Comparison of ENCODE assay signal across 25 mouse cellular contexts in the genomic region with DNA sequence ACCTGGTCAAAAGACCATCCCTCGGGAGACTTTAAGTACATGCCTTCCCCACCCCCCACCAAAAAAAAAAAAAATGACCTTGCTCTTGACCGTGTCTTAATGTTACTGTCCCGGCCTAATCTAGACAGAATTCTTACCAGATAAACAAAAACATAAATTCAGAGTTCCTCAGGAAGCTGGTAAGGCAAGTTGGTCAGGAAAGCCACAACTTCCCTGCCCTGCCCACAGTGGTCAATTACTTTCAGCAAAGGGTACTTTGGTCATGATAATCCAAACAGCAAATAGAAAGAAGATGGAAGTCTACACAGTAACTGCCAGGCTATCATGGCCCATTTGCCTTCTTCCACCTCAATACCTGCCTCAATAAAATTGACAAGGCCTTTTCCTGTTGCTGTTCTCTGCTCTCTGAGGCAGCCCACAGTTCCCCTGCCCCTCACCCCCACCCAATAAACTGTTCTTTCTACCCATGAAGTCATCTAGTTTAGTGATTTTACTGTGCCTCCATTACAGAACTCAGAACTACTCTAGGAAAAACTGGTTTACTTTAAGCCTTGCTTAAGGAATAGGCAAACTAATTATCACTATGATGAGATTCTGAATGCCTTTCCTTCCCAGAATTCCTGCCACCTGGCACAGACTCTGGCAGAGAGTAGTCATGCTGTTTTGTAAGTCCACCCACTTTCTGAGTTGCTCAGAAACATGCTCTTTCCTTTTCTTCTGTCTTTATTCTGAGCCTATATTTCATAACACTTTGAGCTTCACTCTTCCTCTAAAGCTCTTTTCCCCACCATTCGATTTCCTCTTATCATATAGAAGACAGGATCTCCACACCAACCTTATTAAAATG.
DNase-seq lines count a peak whose midpoint lies in the region; TF ChIP-seq lines count a peak whose summit lies in the region.
"Had no signal": no experiment of that assay in that cellular context is flagged by ENCODE, and none has a peak within 500 bp of the region (broad histone marks: within the 10 kb centered on the region; RNA-seq: fewer than 3 reads in every experiment).

No protein-coding gene starts in this region.

- TF ChIP-seq EP300 in heart, adult 2 months (IDR thresholded peaks at IDR 0.05; ENCODE audit: insufficient read depth, low read depth, low read length), result no peak

- 54% methylated on average over 4 of the region's 4 CpGs for WGBS in heart, adult 2 months

- TF ChIP-seq CTCF in testis, adult 2 months (IDR thresholded peaks at IDR 0.05; ENCODE audit: control insufficient read depth, insufficient read depth, insufficient replicate concordance, low read depth, low read length), result no peak
- TF ChIP-seq CTCF in heart, adult 2 months (IDR thresholded peaks at IDR 0.05), result no peak

- no peak overlapping the region for H3K4me3 ChIP-seq in testis, adult 2 months (ENCODE audit: control insufficient read depth, low read depth, low read length)
- no peak overlapping the region for H3K4me3 ChIP-seq in heart, adult 2 months
- H3K4me3 ChIP-seq: embryonic facial prominence, embryonic 15.5 days; gastrocnemius, adult 2 months; limb, embryonic 12.5 days; midbrain, embryonic 10.5 days; neural tube, embryonic 15.5 days; stomach, embryonic 15.5 days had no signal

- no peaks in the 10 kb centered on the region for H3K79me2 ChIP-seq in heart, adult 2 months (replicated peaks; ENCODE audit: control insufficient read depth, insufficient read depth, low read length)

- peak; percentile 20 for DNase-seq in layer of hippocampus, adult 11-12 months (ENCODE audit: low spot score)
- DNase-seq in layer of hippocampus, postnatal 36 days, result no peak
- no peak for DNase-seq in testis, postnatal 14 days (ENCODE audit: low spot score)
- DNase-seq in layer of hippocampus, adult 9-10 months (ENCODE audit: low spot score), result peak; percentile 7
- peak; percentile 68 for DNase-seq in telencephalon, adult 2 months (ENCODE audit: low read depth, low spot score)
- no peak for DNase-seq in gastrocnemius, adult 8-10 months (ENCODE audit: low spot score in 2 of 2)
- no peak for DNase-seq in heart, adult 2 months
- DNase-seq: adrenal gland, adult 8-10 months; B cell, adult 2 months; cerebellum, adult 2 months; gastrocnemius, adult 2 months; kidney, adult 9 months; kidney, postnatal 14 days; liver, postnatal 0 days; lung, postnatal 10 days had no signal

- H3K36me3 ChIP-seq in testis, adult 2 months (ENCODE audit: control insufficient read depth, insufficient read depth, low read length), result no peaks in the 10 kb centered on the region
- no peaks in the 10 kb centered on the region for H3K36me3 ChIP-seq in heart, adult 2 months (ENCODE audit: control insufficient read depth, insufficient read depth, low read length)
- H3K36me3 ChIP-seq: embryonic facial prominence, embryonic 15.5 days; G1E; limb, embryonic 12.5 days; midbrain, embryonic 10.5 days; neural tube, embryonic 15.5 days; stomach, embryonic 15.5 days had no signal

- no peak overlapping the region for H3K9ac ChIP-seq in heart, adult 2 months (ENCODE audit: low read depth, low read length)
- H3K9ac ChIP-seq: embryonic facial prominence, embryonic 15.5 days; limb, embryonic 12.5 days; liver, postnatal 0 days; neural tube, embryonic 15.5 days; stomach, embryonic 15.5 days had no signal

- TF ChIP-seq POLR2A in testis, adult 2 months (IDR thresholded peaks at IDR 0.05; ENCODE audit: control insufficient read depth, low read depth, low read length), result no peak
- TF ChIP-seq POLR2A in heart, adult 2 months (IDR thresholded peaks at IDR 0.05; ENCODE audit: insufficient read depth, low read depth, low read length), result no peak

- H3K4me1 ChIP-seq in testis, adult 2 months (ENCODE audit: control insufficient read depth, insufficient read depth, low read length), result no peaks in the 10 kb centered on the region
- H3K4me1 ChIP-seq in heart, adult 2 months (ENCODE audit: control insufficient read depth, insufficient read depth, low read length), result no peaks in the 10 kb centered on the region
- H3K4me1 ChIP-seq: embryonic facial prominence, embryonic 15.5 days; limb, embryonic 12.5 days; midbrain, embryonic 10.5 days; neural tube, embryonic 15.5 days; stomach, embryonic 15.5 days had no signal

- intact Hi-C loops in heart, adult 2 months (cut with DNase I), result no loop called here

- peak overlapping the region; percentile 17; the same call in 1 of the 2 replicates for H3K27ac ChIP-seq in testis, adult 2 months (ENCODE audit: control insufficient read depth, insufficient read depth, low read depth, low read length)
- H3K27ac ChIP-seq in heart, adult 2 months, result no peak overlapping the region
- H3K27ac ChIP-seq: embryonic facial prominence, embryonic 15.5 days; gastrocnemius, adult 2 months; hindbrain, postnatal 0 days; limb, embryonic 12.5 days; midbrain, embryonic 10.5 days; neural tube, embryonic 15.5 days; stomach, embryonic 15.5 days had no signal

- no peaks in the 10 kb centered on the region for H3K27me3 ChIP-seq in testis, adult 2 months (ENCODE audit: control insufficient read depth, insufficient read depth, low read length)
- no peaks in the 10 kb centered on the region for H3K27me3 ChIP-seq in heart, adult 2 months (ENCODE audit: control insufficient read depth, insufficient read depth, low read length)
- H3K27me3 ChIP-seq: CH12.LX; embryonic facial prominence, embryonic 15.5 days; limb, embryonic 12.5 days; neural tube, embryonic 15.5 days; Patski; stomach, embryonic 15.5 days had no signal

Comparison
In these comparisons a context has a peak if more than half of its experiments do, and no peak if none do; other contexts are left out.
1. DNase-seq: peak in layer of hippocampus, adult 11-12 months (single experiment), layer of hippocampus, adult 9-10 months (single experiment) and telencephalon, adult 2 months (single experiment); none in layer of hippocampus, postnatal 36 days (0 of 2), testis, postnatal 14 days (single experiment), gastrocnemius, adult 8-10 months (0 of 2) and heart, adult 2 months (0 of 2).